Mouse (Mus musculus): Measurements from ENCODE around the gene Sgsm1. TPM values are rescaled to one million over a fixed set of nuclear protein-coding genes. Genes with fewer than 3 reads are reported as not detected.
A peak's percentile ranks its signal among the peaks of the same experiment; 100 is the strongest.
"Not testable (repeated sequence)": the region's sequence is repeated elsewhere in the genome, so short reads cannot be mapped to it uniquely, and the experiment has no call there.

Gene Sgsm1
- polyA plus RNA-seq, 1 experiment from 2014 or later = 7.7 TPM

DNA sequence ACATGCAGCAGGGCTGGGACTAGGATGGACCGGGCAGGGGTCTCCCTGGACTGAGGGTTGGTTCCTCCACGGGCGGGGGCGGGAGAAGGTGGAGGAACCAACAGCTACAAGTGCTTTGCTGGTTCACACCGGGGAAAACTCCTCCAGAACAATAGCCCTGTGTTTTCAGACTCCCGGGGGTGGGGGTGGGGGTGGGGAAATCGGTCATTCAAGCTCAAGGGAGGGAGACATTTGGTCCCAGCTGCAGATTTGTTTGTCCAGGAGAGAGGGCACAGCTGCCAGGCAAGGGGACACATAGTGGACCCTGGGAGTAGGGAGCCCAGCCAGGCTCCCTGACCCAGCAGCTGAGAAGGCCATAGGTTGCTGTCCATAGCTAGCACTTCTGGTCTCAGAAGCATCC lies 38.6 kb upstream of the Sgsm1 start:
- no peak overlapping the region for H3K4me3 ChIP-seq (ENCODE audit: low read depth, low read length)
- H3K9ac ChIP-seq (ENCODE audit: low read length) = no peak overlapping the region
- H3K4me1 ChIP-seq (ENCODE audit: control insufficient read depth, insufficient read depth, low read length) = no peaks in the 10 kb centered on the region
- WGBS = 21% methylated on average over 7 of the region's 7 CpGs
- no peaks in the 10 kb centered on the region for H3K9me3 ChIP-seq (ENCODE audit: control insufficient read depth, low read length)
- peaks cover 51% of the 10 kb centered on the region for H3K27me3 ChIP-seq (ENCODE audit: control insufficient read depth, insufficient read depth, low read length)
- no peak overlapping the region for H3K4me2 ChIP-seq (ENCODE audit: low read depth, severe bottlenecking)
- no peak overlapping the region for H3K27ac ChIP-seq (replicated peaks; ENCODE audit: low read depth, low read length)
- ATAC-seq (ENCODE audit: insufficient number of reproducible peaks, low FRiP score, low TSS enrichment, low read depth) (peak; percentile 15; the same call in 1 of the 2 replicates), DNase-seq (ENCODE audit: low spot score) (no peak)
- H3K36me3 ChIP-seq (ENCODE audit: control insufficient read depth, insufficient read depth, low read length) = no peaks in the 10 kb centered on the region

DNA sequence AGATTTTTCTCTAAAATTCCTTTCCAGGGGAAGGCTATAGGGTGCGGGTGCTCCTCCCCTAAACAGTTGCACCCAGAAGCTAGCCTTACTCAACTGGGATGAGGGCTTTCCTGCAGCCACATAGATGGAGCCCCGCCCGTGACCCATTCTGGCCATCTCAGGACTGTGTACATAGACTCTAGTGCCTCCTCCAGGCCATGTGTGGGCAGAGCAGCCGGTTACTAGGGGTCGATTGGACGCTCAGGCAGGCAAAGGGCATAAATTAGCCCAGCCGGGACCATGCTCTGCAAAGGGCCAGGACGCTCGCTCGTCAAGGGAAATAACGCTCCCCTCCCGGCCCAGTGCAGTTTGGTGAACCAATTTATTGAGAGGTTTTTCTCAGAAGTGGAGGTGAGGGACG lies 38.0 kb upstream of the Sgsm1 start:
- Histone ChIP-seq H3K27ac (replicated peaks; ENCODE audit: low read depth, low read length) (no peak overlapping the region), H3K4me2 (ENCODE audit: low read depth, severe bottlenecking) (no peak overlapping the region), H3K9ac (ENCODE audit: low read length) (no peak overlapping the region; the same call in 1 of the 2 replicates), H3K4me3 (ENCODE audit: low read depth, low read length) (no peak overlapping the region), H3K36me3 (ENCODE audit: control insufficient read depth, insufficient read depth, low read length) (no peaks in the 10 kb centered on the region), H3K9me3 (ENCODE audit: control insufficient read depth, low read length) (no peaks in the 10 kb centered on the region), H3K4me1 (ENCODE audit: control insufficient read depth, insufficient read depth, low read length) (no peaks in the 10 kb centered on the region), H3K27me3 (ENCODE audit: control insufficient read depth, insufficient read depth, low read length) (peaks cover 53% of the 10 kb centered on the region)
- WGBS = 13% methylated on average over 13 of the region's 13 CpGs
- DNase-seq (ENCODE audit: low spot score) = peak; percentile 54
- 0 out of 2 replicates have a peak, but pooled peaks have one; percentile 37 for ATAC-seq (ENCODE audit: insufficient number of reproducible peaks, low FRiP score, low TSS enrichment, low read depth)

DNA sequence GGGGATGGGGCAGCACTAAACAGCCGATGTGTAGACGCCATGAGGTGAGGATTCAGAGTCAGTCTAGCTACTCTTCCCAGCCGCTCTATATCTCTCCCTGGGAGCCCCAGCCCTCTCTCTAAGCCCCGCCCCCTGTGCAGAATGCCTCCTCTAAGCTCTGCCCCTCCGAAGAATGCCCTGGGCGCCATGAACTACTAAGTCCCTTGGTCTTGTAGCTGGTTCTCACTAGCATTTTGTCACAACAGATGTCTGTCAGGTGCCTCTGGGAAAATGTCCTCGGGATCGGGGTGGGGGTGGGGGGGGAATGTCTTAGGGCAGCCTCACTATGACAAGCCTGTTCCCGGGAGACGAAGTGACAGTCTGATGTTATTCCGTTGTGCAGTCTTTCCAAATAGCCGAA lies 37.0 kb upstream of the Sgsm1 start:
- DNase-seq (ENCODE audit: low spot score) = no peak
- Histone ChIP-seq H3K4me1 (ENCODE audit: control insufficient read depth, insufficient read depth, low read length) (no peaks in the 10 kb centered on the region), H3K27ac (replicated peaks; ENCODE audit: low read depth, low read length) (no peak overlapping the region), H3K9ac (ENCODE audit: low read length) (no peak overlapping the region), H3K36me3 (ENCODE audit: control insufficient read depth, insufficient read depth, low read length) (no peaks in the 10 kb centered on the region), H3K4me2 (ENCODE audit: low read depth, severe bottlenecking) (no peak overlapping the region), H3K27me3 (ENCODE audit: control insufficient read depth, insufficient read depth, low read length) (peaks cover 53% of the 10 kb centered on the region), H3K4me3 (ENCODE audit: low read depth, low read length) (no peak overlapping the region), H3K9me3 (ENCODE audit: control insufficient read depth, low read length) (no peaks in the 10 kb centered on the region)
- ATAC-seq (ENCODE audit: insufficient number of reproducible peaks, low FRiP score, low TSS enrichment, low read depth) = no peak
- 31% methylated on average over 12 of the region's 12 CpGs for WGBS

DNA sequence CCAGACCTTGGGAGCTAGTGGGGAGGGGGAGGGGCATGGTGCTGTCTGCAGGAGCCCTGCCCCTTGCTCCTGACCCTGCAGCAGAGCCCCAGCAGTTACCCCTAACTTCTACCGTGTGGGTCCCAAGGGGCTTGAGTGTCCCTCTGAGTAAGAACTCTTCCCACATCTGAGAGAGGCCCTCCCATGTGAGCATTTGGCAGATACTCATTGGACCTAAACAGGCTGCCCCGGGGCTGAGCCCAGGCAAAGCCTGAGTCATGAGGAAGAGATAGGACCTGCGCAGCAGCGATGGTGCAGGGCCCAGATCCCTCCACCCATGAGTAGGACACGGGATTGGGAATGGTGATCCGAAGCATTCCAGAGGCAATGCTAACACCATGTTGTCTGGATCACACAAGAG lies 36.1 kb upstream of the Sgsm1 start:
- not testable (repeated sequence) for H3K9me3 ChIP-seq (ENCODE audit: control insufficient read depth, low read length); ATAC-seq (ENCODE audit: insufficient number of reproducible peaks, low FRiP score, low TSS enrichment, low read depth); H3K4me2 ChIP-seq (ENCODE audit: low read depth, severe bottlenecking); H3K9ac ChIP-seq (ENCODE audit: low read length); H3K4me1 ChIP-seq (ENCODE audit: control insufficient read depth, insufficient read depth, low read length); H3K27ac ChIP-seq (replicated peaks; ENCODE audit: low read depth, low read length); DNase-seq (ENCODE audit: low spot score); H3K36me3 ChIP-seq (ENCODE audit: control insufficient read depth, insufficient read depth, low read length); H3K4me3 ChIP-seq (ENCODE audit: low read depth, low read length)
- WGBS = 29% methylated on average over 6 of the region's 6 CpGs
- H3K27me3 ChIP-seq (ENCODE audit: control insufficient read depth, insufficient read depth, low read length) = peaks cover 53% of the 10 kb centered on the region

DNA sequence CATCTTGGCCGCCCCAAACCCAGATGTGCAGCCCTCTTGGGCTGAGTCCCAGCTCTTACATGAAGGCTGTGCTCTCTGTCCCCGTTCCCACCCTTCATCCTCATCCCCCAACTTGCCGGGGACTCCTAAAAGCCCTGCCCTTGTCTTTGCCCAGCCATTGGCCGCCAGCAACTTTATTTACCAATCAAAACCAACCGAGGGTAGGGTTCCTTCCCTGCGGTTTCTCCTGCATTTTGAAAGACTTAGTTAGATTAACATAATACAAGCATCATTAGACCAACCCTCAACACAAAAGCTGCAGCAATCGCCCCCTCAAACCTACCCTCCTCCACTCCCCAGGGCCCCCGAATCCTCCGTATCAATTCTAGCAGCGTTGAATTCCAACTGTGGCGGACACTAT lies 35.2 kb upstream of the Sgsm1 start:
- WGBS = 11% methylated on average over 11 of the region's 11 CpGs

DNA sequence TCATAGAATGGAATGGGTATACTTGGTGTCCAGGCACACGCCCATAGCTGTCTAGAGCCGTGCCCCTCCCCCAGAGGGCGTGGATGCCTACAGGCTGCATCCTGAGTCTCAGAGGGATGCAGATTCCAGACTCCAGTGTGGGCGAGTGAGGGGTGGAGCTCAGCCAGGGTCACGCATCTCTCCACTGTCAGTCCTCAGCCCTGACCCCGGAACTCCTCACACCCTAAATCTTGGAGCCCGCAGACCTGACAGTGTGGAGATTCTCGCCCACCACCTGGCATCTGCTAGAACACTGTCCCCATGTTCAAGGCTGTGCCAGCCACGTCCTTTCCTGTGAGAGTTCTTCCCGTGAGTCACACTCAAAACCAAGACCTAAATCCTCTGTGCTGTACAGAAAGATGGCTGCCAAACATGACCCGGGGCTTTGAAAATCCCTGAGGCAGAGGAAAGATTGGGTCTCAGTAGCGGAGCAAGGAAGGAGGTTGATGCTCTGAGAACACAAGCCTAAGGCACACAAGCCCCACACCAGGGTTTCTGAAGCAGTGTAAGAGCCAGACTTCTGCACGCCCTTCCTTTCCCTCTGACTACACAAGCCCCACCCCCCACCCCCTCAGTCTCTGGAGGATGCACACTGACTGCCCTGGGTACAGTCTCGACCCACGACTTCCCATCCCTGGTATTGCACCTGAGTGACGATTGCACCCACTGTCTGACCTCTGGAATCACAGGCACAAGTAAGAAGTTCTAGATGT lies 34.2 kb upstream of the Sgsm1 start:
- no peak overlapping the region for H3K4me3 ChIP-seq (ENCODE audit: low read depth, low read length)
- no peaks in the 10 kb centered on the region for H3K36me3 ChIP-seq (ENCODE audit: control insufficient read depth, insufficient read depth, low read length)
- no peak for ATAC-seq (ENCODE audit: insufficient number of reproducible peaks, low FRiP score, low TSS enrichment, low read depth)
- DNase-seq (ENCODE audit: low spot score) = no peak
- WGBS = 32% methylated on average over 16 of the region's 16 CpGs
- peaks cover 51% of the 10 kb centered on the region for H3K27me3 ChIP-seq (ENCODE audit: control insufficient read depth, insufficient read depth, low read length)
- no peak overlapping the region for H3K4me2 ChIP-seq (ENCODE audit: low read depth, severe bottlenecking)
- H3K27ac ChIP-seq (replicated peaks; ENCODE audit: low read depth, low read length) = no peak overlapping the region
- H3K9ac ChIP-seq (ENCODE audit: low read length) = no peak overlapping the region
- no peaks in the 10 kb centered on the region for H3K9me3 ChIP-seq (ENCODE audit: control insufficient read depth, low read length)
- H3K4me1 ChIP-seq (ENCODE audit: control insufficient read depth, insufficient read depth, low read length) = no peaks in the 10 kb centered on the region

More for the DNA sequence above, 35.2 kb upstream of the Sgsm1 start:
- Histone ChIP-seq H3K4me3 (ENCODE audit: low read depth, low read length) (no peak overlapping the region), H3K9ac (ENCODE audit: low read length) (no peak overlapping the region), H3K27me3 (ENCODE audit: control insufficient read depth, insufficient read depth, low read length) (peaks cover 53% of the 10 kb centered on the region), H3K4me1 (ENCODE audit: control insufficient read depth, insufficient read depth, low read length) (no peaks in the 10 kb centered on the region), H3K27ac (replicated peaks; ENCODE audit: low read depth, low read length) (no peak overlapping the region), H3K4me2 (ENCODE audit: low read depth, severe bottlenecking) (no peak overlapping the region), H3K36me3 (ENCODE audit: control insufficient read depth, insufficient read depth, low read length) (no peaks in the 10 kb centered on the region), H3K9me3 (ENCODE audit: control insufficient read depth, low read length) (no peaks in the 10 kb centered on the region)
- ATAC-seq (ENCODE audit: insufficient number of reproducible peaks, low FRiP score, low TSS enrichment, low read depth) (no peak), DNase-seq (ENCODE audit: low spot score) (no peak)

DNA sequence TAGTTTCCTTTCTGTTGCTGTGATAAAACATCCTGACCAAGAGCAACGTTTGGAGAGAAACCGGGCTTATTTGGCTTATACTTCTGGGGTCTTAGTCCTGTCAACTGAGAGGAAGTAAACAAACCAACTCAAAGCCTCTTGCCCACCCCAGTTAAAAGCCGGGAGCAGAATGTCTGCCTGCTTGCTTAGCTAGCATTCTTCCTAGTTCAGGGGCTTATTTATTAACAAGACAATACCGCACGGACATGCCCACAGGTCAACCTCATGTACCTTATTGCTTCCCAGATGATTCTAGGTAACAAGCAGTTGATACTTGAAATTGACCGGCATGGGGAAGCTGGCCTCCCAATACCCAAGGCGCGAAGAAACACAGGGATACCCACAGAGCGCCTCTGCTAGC lies 25.7 kb upstream of the Sgsm1 start:
- Histone ChIP-seq H3K27ac (replicated peaks; ENCODE audit: low read depth, low read length) (no peak overlapping the region), H3K9me3 (ENCODE audit: control insufficient read depth, low read length) (no peaks in the 10 kb centered on the region; the same call in 1 of the 2 replicates), H3K36me3 (ENCODE audit: control insufficient read depth, insufficient read depth, low read length) (no peaks in the 10 kb centered on the region), H3K9ac (ENCODE audit: low read length) (no peak overlapping the region), H3K4me1 (ENCODE audit: control insufficient read depth, insufficient read depth, low read length) (peaks cover 7% of the 10 kb centered on the region; the same call in 1 of the 2 replicates), H3K4me3 (ENCODE audit: low read depth, low read length) (no peak overlapping the region), H3K4me2 (ENCODE audit: low read depth, severe bottlenecking) (no peak overlapping the region), H3K27me3 (ENCODE audit: control insufficient read depth, insufficient read depth, low read length) (peaks cover 59% of the 10 kb centered on the region)
- no peak for DNase-seq (ENCODE audit: low spot score)
- no peak for ATAC-seq (ENCODE audit: insufficient number of reproducible peaks, low FRiP score, low TSS enrichment, low read depth)
- 31% methylated on average over 9 of the region's 9 CpGs for WGBS

DNA sequence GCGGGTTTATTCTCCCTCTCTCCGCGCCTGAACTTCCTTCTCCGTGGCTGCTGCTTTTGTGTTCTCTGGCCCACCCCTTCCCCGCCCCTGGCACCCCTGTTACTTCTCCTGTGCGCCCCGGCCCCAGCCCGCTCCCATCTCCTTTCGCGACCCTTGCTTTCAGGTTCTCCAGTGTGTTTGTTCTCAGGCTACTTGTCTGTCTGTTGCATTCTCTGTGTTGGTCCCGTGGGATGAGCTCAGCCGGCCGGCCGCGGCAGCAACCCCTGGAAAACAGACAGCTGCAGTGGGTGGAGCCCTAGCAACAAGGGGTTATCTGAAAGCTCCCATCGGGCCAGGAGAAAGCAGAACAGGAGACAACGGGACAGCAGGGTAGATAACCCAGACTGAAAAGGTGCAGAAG lies 25.1 kb upstream of the Sgsm1 start:
- H3K9ac ChIP-seq (ENCODE audit: low read length) = no peak overlapping the region
- no peaks in the 10 kb centered on the region for H3K36me3 ChIP-seq (ENCODE audit: control insufficient read depth, insufficient read depth, low read length)
- ATAC-seq (ENCODE audit: insufficient number of reproducible peaks, low FRiP score, low TSS enrichment, low read depth) (no peak), DNase-seq (ENCODE audit: low spot score) (peak; percentile 49)
- peak overlapping the region; percentile 35 for H3K4me2 ChIP-seq (ENCODE audit: low read depth, severe bottlenecking)
- H3K9me3 ChIP-seq (ENCODE audit: control insufficient read depth, low read length) = no peaks in the 10 kb centered on the region; the same call in 1 of the 2 replicates
- H3K4me3 ChIP-seq (ENCODE audit: low read depth, low read length) = peak overlapping the region; percentile 14; the same call in 1 of the 2 replicates
- no peak overlapping the region for H3K27ac ChIP-seq (replicated peaks; ENCODE audit: low read depth, low read length)
- 2% methylated on average over 17 of the region's 17 CpGs for WGBS
- peaks cover 7% of the 10 kb centered on the region; the same call in 1 of the 2 replicates for H3K4me1 ChIP-seq (ENCODE audit: control insufficient read depth, insufficient read depth, low read length)
- peaks cover 59% of the 10 kb centered on the region for H3K27me3 ChIP-seq (ENCODE audit: control insufficient read depth, insufficient read depth, low read length)
